Mouse (Mus musculus) brain, embryonic 14.5 days (tissue): ENCODE data around the gene C2cd2.

Source experiments
- CTCF ChIP-seq: fragments of 200-500 bp; IDR thresholded peaks from 2 replicates; pipeline ENCODE4 v1.5.1; 2012; ENCODE audit warnings: inconsistent platforms, mild to moderate bottlenecking, moderate library complexity, borderline replicate concordance; ENCODE audit not compliant: insufficient read depth, insufficient read length; ENCODE audit errors: extremely low read depth
- POLR2A ChIP-seq: fragments of 200-500 bp; IDR thresholded peaks from 2 replicates; pipeline ENCODE4 v1.6.1; 2012; ENCODE audit warnings: mild to moderate bottlenecking, inconsistent platforms, borderline replicate concordance; ENCODE audit not compliant: poor library complexity, insufficient read depth, insufficient read length, severe bottlenecking; ENCODE audit errors: extremely low read depth

DNA sequence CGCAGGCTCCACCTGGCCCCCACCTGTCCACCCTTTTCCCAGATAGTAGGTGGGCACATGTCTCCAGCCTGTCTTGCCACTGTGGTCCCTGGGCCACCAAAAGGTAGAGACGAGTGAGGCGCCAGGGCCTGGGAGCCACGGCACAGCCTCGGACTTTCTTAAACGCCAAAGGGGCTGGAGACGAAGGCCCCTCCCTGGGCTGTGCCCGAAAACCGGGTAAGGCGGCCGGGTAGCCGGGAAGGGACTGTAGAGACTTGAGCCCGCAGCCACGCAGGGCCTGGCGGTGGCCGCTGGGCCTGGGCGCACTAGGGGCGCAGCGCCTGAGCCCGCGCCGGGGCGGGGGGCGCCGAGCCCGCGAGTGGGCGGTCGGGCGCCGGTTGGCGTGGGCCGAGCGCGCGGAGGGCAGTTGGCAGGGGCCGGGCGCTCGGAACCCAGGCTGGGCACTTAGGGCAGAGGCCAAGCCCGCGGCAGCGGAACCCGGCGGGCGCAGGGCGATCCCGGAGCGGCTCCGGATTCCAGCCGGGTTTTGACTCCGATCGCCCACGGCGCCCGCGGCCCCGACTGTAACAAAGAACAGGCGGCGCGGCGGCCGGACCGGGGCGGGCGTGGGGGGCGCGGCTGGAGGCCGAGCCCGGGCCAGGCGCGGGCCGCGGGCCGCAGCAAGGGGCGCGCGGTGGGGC lies 111.2 kb downstream of the C2cd2 start:
- TF ChIP-seq CTCF (no peak), POLR2A (peak; percentile 32; the same call in 1 of the 2 replicates)
